Mouse (Mus musculus): ENCODE measurements around the gene Aak1.

Gene Aak1

GRCm38 (mm10) chr6:86963987-86964685 is 114.8 kb downstream of the Aak1 start:
- DNase-seq = peak; percentile 14 to 52

GRCm38 (mm10) chr6:86967166-86967565 is 117.8 kb downstream of the Aak1 start:
- no peak for DNase-seq

GRCm38 (mm10) chr6:86973956-86974355 is 124.6 kb downstream of the Aak1 start:
- no peak for DNase-seq

GRCm38 (mm10) chr6:86978156-86978908 is 129.0 kb downstream of the Aak1 start:
- no peak for DNase-seq

- no peak for DNase-seq
Measured at GRCm38 (mm10) chr6:86978909-86979265, 129.6 kb downstream of the Aak1 start.

- DNase-seq = no peak
Measured at GRCm38 (mm10) chr6:86981206-86981605, 131.9 kb downstream of the Aak1 start.

- DNase-seq = peak; percentile 16 to 56
Measured at GRCm38 (mm10) chr6:86985314-86986106, 136.2 kb downstream of the Aak1 start.

GRCm38 (mm10) chr6:86989576-86989975 is 140.3 kb downstream of the Aak1 start:
- peak; percentile 55 to 80 for DNase-seq

- DNase-seq = no peak
Measured at GRCm38 (mm10) chr6:86991041-86991440, 141.7 kb downstream of the Aak1 start.

GRCm38 (mm10) chr6:86992349-86992748 is 143.0 kb downstream of the Aak1 start:
- DNase-seq = no peak

- no peak for DNase-seq
Measured at GRCm38 (mm10) chr6:86994254-86994653, 144.9 kb downstream of the Aak1 start.

GRCm38 (mm10) chr6:86996629-86997307 is 147.5 kb downstream of the Aak1 start:
- DNase-seq = peak; percentile 70 to 76

- no peak for DNase-seq
Measured at GRCm38 (mm10) chr6:86997360-86997759, 148.0 kb downstream of the Aak1 start.

- DNase-seq = peak; percentile 37 to 52
Measured at GRCm38 (mm10) chr6:87001995-87002394, 152.7 kb downstream of the Aak1 start.

- peak; percentile 91 to 97 for DNase-seq
Measured at GRCm38 (mm10) chr6:87002521-87003055, 153.3 kb downstream of the Aak1 start.

GRCm38 (mm10) chr6:87004099-87004498 is 154.8 kb downstream of the Aak1 start:
- no peak for DNase-seq

- DNase-seq = no peak
Measured at GRCm38 (mm10) chr6:87005577-87005976, 156.3 kb downstream of the Aak1 start.

GRCm38 (mm10) chr6:87008887-87009286 is 159.6 kb downstream of the Aak1 start, which contains the start of gene Nfu1:
Gene Nfu1, plus strand, starts transcription at chr6:87009236.
- no peak for DNase-seq

GRCm38 (mm10) chr6:87009692-87010328 is 160.5 kb downstream of the Aak1 start:
- DNase-seq = peak; percentile 97 to 98

- peak in 1 of 2 experiments; percentile 72 for DNase-seq
Measured at GRCm38 (mm10) chr6:87016916-87017315, 167.6 kb downstream of the Aak1 start.

- no peak for DNase-seq
Measured at GRCm38 (mm10) chr6:87018874-87019273, 169.6 kb downstream of the Aak1 start.

- DNase-seq = no peak
Measured at GRCm38 (mm10) chr6:87021791-87022190, 172.5 kb downstream of the Aak1 start.
